Mouse (Mus musculus) liver, adult 2 months (tissue): ENCODE results near the gene Vamp8.

Source experiments
- CTCF ChIP-seq: fragments of 200-500 bp; IDR thresholded peaks from 2 replicates; pipeline ENCODE4 v1.5.1; 2011; ENCODE audit warnings: low read depth, low read length, control low read depth
- POLR2A ChIP-seq: fragments of 200-500 bp; IDR thresholded peaks from 2 replicates; pipeline ENCODE4 v1.6.1; 2011; ENCODE audit warnings: low read length, control low read depth; ENCODE audit not compliant: insufficient read depth; ENCODE audit errors: extremely low read depth

DNA sequence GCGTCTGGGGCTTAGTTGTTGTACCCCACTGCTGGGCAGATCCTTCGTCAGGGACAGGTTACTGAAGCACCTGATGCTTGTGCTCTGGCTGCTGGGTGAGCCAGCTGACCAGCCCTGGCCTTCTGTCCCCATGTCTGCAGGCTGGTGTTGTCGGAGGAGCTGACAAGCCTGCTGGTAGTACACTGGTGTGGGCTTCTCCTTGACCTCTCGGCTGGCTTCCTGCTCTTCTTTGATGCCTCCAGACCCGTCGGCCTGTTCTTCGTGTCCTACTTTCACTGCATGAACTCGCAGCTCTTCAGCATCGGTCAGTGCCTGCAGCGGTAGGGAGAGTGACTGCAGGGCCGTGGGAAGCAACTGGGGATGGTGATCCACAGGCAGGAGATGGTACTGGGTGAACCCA lies 35.1 kb upstream of the Vamp8 start:
- TF ChIP-seq CTCF (no peak), POLR2A (no peak)
